Mouse (Mus musculus) hindbrain, embryonic 16.5 days (tissue): ENCODE measurements around the gene Slc16a10. TPM values are rescaled to one million over a fixed set of nuclear protein-coding genes. Genes with fewer than 3 reads are reported as not detected.

Experiments used
- ATAC-seq: fragments of 200-750 bp; cut with Nextera tagmentation; 2 replicates; pipeline ENCODE4 v1.8.0; 2017; ENCODE audit warnings: moderate TSS enrichment, moderate library complexity
- H3K27ac ChIP-seq: fragments of 300-500 bp; sonication (generic); 2 replicates; pipeline ENCODE4 v1.5.1; 2014; ENCODE audit warnings: low read depth, mild to moderate bottlenecking, control low read depth, low read length, moderate library complexity
- H3K27me3 ChIP-seq: fragments of 300-500 bp; sonication (generic); replicated peaks from 2 replicates; pipeline ENCODE4 v1.6.1; 2014; ENCODE audit warnings: low read length; ENCODE audit not compliant: control insufficient read depth, insufficient read depth
- H3K36me3 ChIP-seq: fragments of 300-500 bp; sonication (generic); 2 replicates; pipeline ENCODE4 v1.6.1; 2014; ENCODE audit warnings: mild to moderate bottlenecking, low read length, moderate library complexity, mixed read lengths; ENCODE audit not compliant: control insufficient read depth, insufficient read depth
- H3K4me1 ChIP-seq: fragments of 300-500 bp; sonication (generic); 2 replicates; pipeline ENCODE4 v1.6.1; 2014; ENCODE audit warnings: low read depth, low read length; ENCODE audit not compliant: control insufficient read depth, insufficient read depth
- H3K4me2 ChIP-seq: fragments of 300-500 bp; sonication (generic); 2 replicates; pipeline ENCODE4 v1.6.1; 2014; ENCODE audit warnings: mild to moderate bottlenecking, low read length, control low read depth, moderate library complexity
- H3K4me3 ChIP-seq: fragments of 300-500 bp; sonication (generic); 2 replicates; pipeline ENCODE4 v1.5.1; 2014; ENCODE audit warnings: mild to moderate bottlenecking, low read length, control low read depth, moderate library complexity
- H3K9ac ChIP-seq: fragments of 300-500 bp; sonication (generic); 2 replicates; pipeline ENCODE4 v1.6.1; 2014; ENCODE audit warnings: low read depth, mild to moderate bottlenecking, control low read depth, low read length, moderate library complexity
- H3K9me3 ChIP-seq: fragments of 300-500 bp; sonication (generic); 2 replicates; pipeline ENCODE4 v1.6.1; 2014; ENCODE audit warnings: mild to moderate bottlenecking, low read length, moderate library complexity; ENCODE audit not compliant: control insufficient read depth
- WGBS: fragments of 180-500 bp; shearing (Covaris S2); extraction: QIAGEN DNeasy Blood & Tissue Kit; methylation state at CpG from one replicate; pipeline ENCODE4 v1.1.7; 2014; 5-methylcytosine and 5-hydroxymethylcytosine counted together
- polyA plus RNA-seq: library from polyadenylated mRNA; unstranded; fragments of >200 nt; fragmentation: Nextera tagmentation; extraction: Ambion mirVana; gene quantifications from 2 replicates; pipeline ENCODE4 v1.2.1, GENCODE M21; 2015

Slc16a10 gene
- polyA plus RNA-seq, 1 experiment from 2014 or later = 6.1 TPM

- H3K27me3 ChIP-seq = no peaks in the 10 kb centered on the region
- no peak overlapping the region for H3K9ac ChIP-seq
- no peak for ATAC-seq
- no peaks in the 10 kb centered on the region for H3K4me1 ChIP-seq
- H3K36me3 ChIP-seq = no peaks in the 10 kb centered on the region
- H3K4me3 ChIP-seq = no peak overlapping the region
- H3K9me3 ChIP-seq = no peaks in the 10 kb centered on the region
- H3K4me2 ChIP-seq = no peak overlapping the region
- WGBS = 95% methylated on average over 6 of the region's 6 CpGs
- H3K27ac ChIP-seq = no peak overlapping the region
Measured at GRCm38 (mm10) chr10:40034956-40035355, 107.1 kb downstream of the Slc16a10 start.

GRCm38 (mm10) chr10:40032897-40033296, 109.2 kb downstream of the Slc16a10 start:
- no peaks in the 10 kb centered on the region for H3K36me3 ChIP-seq
- no peaks in the 10 kb centered on the region for H3K4me1 ChIP-seq
- H3K27me3 ChIP-seq = no peaks in the 10 kb centered on the region
- no peak for ATAC-seq
- no peak overlapping the region for H3K9ac ChIP-seq
- no peak overlapping the region for H3K27ac ChIP-seq
- no peak overlapping the region for H3K4me2 ChIP-seq
- no peak overlapping the region for H3K4me3 ChIP-seq
- H3K9me3 ChIP-seq = no peaks in the 10 kb centered on the region
- WGBS = 87% methylated on average over 2 of the region's 2 CpGs

GRCm38 (mm10) chr10:40030716-40031115, 111.3 kb downstream of the Slc16a10 start:
- H3K27me3 ChIP-seq = no peaks in the 10 kb centered on the region
- no peaks in the 10 kb centered on the region for H3K36me3 ChIP-seq
- no peak overlapping the region for H3K4me2 ChIP-seq
- H3K4me3 ChIP-seq = no peak overlapping the region
- ATAC-seq = no peak
- no peaks in the 10 kb centered on the region for H3K4me1 ChIP-seq
- H3K27ac ChIP-seq = no peak overlapping the region
- H3K9me3 ChIP-seq = no peaks in the 10 kb centered on the region
- no peak overlapping the region for H3K9ac ChIP-seq
- WGBS = 84% methylated on average over 6 of the region's 6 CpGs

GRCm38 (mm10) chr10:40029610-40030009, 112.4 kb downstream of the Slc16a10 start:
- H3K9ac ChIP-seq = no peak overlapping the region
- WGBS = 81% methylated on average over 2 of the region's 2 CpGs

GRCm38 (mm10) chr10:40028091-40028490, 114.0 kb downstream of the Slc16a10 start:
- ATAC-seq = no peak
- Histone ChIP-seq H3K4me2 (no peak overlapping the region), H3K9ac (no peak overlapping the region), H3K27ac (no peak overlapping the region), H3K4me1 (peaks cover 11% of the 10 kb centered on the region), H3K4me3 (no peak overlapping the region), H3K9me3 (no peaks in the 10 kb centered on the region), H3K36me3 (no peaks in the 10 kb centered on the region), H3K27me3 (no peaks in the 10 kb centered on the region)
- 79% methylated on average over 8 of the region's 8 CpGs for whole genome bisulfite sequencing

More at GRCm38 (mm10) chr10:40029610-40030009, 112.4 kb downstream of the Slc16a10 start:
- no peak overlapping the region for H3K4me2 ChIP-seq
- ATAC-seq = no peak
- no peaks in the 10 kb centered on the region for H3K36me3 ChIP-seq
- no peaks in the 10 kb centered on the region for H3K27me3 ChIP-seq
- no peak overlapping the region for H3K4me3 ChIP-seq
- peaks cover 5% of the 10 kb centered on the region for H3K4me1 ChIP-seq
- no peaks in the 10 kb centered on the region for H3K9me3 ChIP-seq
- no peak overlapping the region for H3K27ac ChIP-seq

GRCm38 (mm10) chr10:40026546-40026945, 115.5 kb downstream of the Slc16a10 start:
- WGBS = 90% methylated on average over 5 of the region's 5 CpGs
- Histone ChIP-seq H3K9ac (no peak overlapping the region), H3K36me3 (no peaks in the 10 kb centered on the region), H3K4me2 (no peak overlapping the region), H3K9me3 (no peaks in the 10 kb centered on the region), H3K4me3 (no peak overlapping the region), H3K27me3 (no peaks in the 10 kb centered on the region), H3K27ac (no peak overlapping the region), H3K4me1 (peaks cover 11% of the 10 kb centered on the region)
- ATAC-seq = no peak

- no peaks in the 10 kb centered on the region for H3K9me3 ChIP-seq
- H3K4me2 ChIP-seq = peak overlapping the region; percentile 90
- no peaks in the 10 kb centered on the region for H3K36me3 ChIP-seq
- peak overlapping the region; percentile 81 for H3K4me3 ChIP-seq
- H3K9ac ChIP-seq = peak overlapping the region; percentile 60
- no peak for ATAC-seq
- 66% methylated on average over 8 of the region's 8 CpGs for WGBS
- peak overlapping the region; percentile 93 for H3K27ac ChIP-seq
- peaks cover 11% of the 10 kb centered on the region for H3K4me1 ChIP-seq
- no peaks in the 10 kb centered on the region for H3K27me3 ChIP-seq
Measured at GRCm38 (mm10) chr10:40025560-40025959, 116.5 kb downstream of the Slc16a10 start.

- peak within 1 kb of the TSS; percentile 93 for H3K27ac ChIP-seq
- H3K9ac ChIP-seq = peak within 1 kb of the TSS; percentile 88
- WGBS = under 1% methylated on average over 46 of the region's 46 CpGs
- peak within 1 kb of the TSS; percentile 81 for H3K4me3 ChIP-seq
- peaks cover 11% of the 10 kb centered on the region for H3K4me1 ChIP-seq
- no peaks in the 10 kb centered on the region for H3K9me3 ChIP-seq
- H3K27me3 ChIP-seq = no peaks in the 10 kb centered on the region
- peak; percentile 99 for ATAC-seq
- H3K4me2 ChIP-seq = peak within 1 kb of the TSS; percentile 90
- H3K36me3 ChIP-seq = no peaks in the 10 kb centered on the region
Measured at GRCm38 (mm10) chr10:40024554-40025428, 117.3 kb downstream of the Slc16a10 start, which contains the start of gene Mfsd4b1. Mfsd4b1 (minus strand) TSS chr10:40025268.

GRCm38 (mm10) chr10:40020401-40020800, 121.7 kb downstream of the Slc16a10 start:
- 67% methylated on average over 2 of the region's 2 CpGs for WGBS
- H3K4me1 ChIP-seq = peaks cover 9% of the 10 kb centered on the region
- no peak overlapping the region for H3K4me3 ChIP-seq
- ATAC-seq = no peak
- no peak overlapping the region for H3K4me2 ChIP-seq
- no peaks in the 10 kb centered on the region for H3K27me3 ChIP-seq
- H3K9ac ChIP-seq = no peak overlapping the region
- H3K9me3 ChIP-seq = no peaks in the 10 kb centered on the region
- no peaks in the 10 kb centered on the region for H3K36me3 ChIP-seq
- H3K27ac ChIP-seq = no peak overlapping the region
